Mouse (Mus musculus) liver, adult (tissue): Measurements from ENCODE around the gene Jhy.

Experiments used
- GATA4 ChIP-seq: IDR thresholded peaks from 2 replicates; pipeline ENCODE4 v1.6.1; 2014; ENCODE audit warnings: mild to moderate bottlenecking, low read length; ENCODE audit not compliant: insufficient replicate concordance

Jhy gene

DNA sequence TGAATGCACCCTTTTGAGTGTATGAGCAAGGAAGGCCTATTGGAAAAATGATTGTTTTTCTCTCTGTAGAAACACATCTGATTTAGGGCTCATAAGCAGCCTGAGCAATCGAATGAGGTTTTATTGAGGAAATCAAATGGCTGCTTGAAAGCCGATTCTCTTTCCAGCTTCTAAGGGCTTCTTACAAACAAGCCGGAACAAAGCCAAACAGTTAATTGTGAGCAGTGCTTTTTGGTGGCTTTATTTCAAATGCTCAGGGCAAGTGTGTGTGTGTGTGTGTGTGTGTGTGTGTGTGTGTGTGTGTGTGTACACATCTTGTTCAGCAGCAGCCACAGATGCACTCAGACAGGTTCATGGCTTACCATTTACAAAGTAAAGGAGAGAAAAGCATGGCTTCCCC is 2.5 kb downstream of the Jhy start:
- TF ChIP-seq GATA4, result no peak

DNA sequence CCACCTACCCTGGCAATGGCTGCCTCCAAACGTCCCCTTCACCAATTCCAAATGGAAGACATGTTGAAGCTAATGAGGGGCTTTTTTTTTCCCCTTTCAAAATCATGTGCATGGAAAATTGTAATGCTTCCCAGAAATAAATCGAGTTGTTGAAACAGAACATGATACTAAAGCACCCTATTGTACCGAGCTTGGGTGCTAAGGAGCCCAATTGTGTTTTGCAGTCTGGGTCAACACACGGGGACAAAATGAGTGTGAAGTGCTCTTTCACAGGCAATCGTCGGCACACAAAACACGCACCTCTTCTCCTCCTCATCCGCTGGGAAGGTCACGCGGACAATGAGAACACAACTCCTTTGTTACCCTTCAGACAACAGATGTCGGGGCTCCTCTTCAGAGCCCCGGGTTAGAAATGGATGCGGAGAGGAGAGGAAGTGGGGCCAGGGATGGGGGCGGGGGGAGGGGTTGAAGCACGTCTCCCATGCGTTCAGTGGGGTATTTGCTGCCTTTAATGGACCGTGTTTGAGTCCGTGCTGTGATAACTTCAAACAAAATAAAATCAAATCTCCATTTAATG is 14.8 kb downstream of the Jhy start:
- no peak for TF ChIP-seq GATA4

DNA sequence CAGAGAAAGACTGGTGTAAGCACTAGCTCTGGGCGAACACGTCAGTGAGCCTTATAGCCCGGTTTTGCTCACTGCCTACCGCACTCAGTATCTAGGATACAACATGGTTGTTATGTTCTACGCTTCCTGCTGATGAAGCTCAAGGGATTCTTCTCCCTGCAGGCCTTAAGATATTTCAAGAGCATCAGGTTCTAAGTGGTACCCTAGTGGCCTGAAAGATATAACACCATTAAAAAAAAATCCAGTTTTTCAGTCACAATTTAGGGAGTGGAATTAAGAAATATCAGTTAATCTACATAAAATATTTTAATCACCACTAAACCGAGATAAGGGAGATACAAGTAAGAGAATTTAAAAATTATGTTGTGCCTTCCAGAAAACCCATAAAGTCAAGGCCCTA is 15.4 kb downstream of the Jhy start:
- no peak for TF ChIP-seq GATA4

DNA sequence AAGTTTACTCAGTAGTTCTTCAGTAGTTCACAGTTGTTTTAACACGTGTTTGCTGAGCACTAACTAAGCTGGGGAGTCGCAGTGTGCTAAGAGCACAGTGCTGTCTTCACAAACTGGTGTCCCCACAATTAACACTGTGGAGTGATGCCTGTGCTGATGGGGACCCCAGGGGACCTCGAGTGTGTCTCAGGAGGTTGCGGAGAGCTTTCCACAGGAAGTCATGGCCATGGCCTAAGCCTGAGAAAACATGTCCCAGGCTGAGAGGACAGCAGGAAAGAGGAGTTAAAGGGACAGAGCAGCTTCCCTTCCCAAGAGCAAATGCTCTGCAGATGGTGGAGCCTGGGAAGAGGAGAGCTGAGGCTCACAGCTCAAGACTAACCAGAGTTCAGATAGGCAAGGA is 16.8 kb downstream of the Jhy start:
- TF ChIP-seq GATA4, result no peak

DNA sequence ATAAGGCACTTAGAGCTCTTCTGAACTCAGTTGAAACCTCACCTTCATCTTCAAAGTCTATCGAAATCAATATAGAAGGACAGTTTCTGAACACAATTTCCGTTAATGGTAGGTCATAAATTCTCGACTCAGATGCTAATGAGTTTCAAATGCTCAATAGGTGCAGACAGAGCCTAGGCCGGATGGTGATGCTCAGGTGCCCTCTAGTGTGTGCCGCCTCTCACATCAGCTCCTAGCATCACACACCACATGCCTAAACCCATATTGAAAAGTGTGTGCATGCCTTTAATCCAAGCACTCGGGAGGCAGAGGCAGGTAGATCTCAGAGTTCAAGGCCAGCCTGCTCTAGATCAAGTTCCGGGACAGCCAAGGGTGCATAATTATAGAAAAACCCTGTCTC is 26.5 kb downstream of the Jhy start:
- no peak for TF ChIP-seq GATA4

DNA sequence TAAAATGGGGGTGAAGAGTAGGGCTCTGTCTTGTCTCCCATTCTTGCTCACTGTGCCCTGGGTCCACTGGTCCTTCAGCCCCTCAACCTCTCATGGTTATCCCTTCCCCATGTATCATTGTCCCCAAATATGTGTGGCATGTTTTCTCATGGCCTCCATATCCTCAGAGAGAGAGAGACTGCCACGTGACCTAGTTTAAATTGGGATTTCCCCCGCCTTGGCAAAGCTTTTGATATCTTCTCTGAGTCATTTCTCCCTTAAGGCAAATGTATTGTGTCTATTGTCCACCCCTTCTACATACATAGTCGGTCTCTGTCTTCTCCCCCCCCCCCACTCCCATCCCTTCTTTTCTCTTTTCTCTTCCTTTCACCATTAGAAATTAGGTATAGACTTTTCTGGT is 30.6 kb downstream of the Jhy start:
- TF ChIP-seq GATA4, result no peak

DNA sequence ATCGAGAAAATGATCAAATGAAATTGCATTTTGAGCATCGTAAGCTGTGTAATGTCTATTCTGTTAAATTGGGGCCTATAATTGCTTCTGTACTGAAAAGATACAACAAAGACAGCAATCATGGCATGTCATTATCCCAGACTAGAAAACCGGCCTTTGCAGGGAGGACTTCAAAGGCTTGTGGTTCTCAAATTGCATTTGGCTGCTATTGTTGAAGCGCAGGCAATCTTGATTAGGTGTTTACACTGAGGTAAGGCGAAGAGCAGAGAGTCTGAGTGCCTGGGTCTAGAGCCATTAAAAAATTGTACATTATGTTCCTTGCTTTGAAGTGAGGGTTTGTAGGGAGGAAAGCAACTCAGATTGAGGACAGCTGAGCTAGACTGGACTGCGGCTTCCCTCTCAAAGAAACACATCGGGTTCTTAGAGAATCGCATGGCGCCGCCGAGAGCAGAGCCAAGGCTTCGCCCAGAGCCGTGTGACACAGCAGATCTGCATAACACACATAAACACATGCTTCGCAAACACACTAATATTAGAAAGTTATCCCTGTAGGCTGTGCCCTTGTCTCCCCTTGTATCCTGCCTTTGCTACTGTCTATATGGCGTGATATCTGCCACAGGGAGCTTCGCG is 36.5 kb downstream of the Jhy start:
- TF ChIP-seq GATA4, result no peak

DNA sequence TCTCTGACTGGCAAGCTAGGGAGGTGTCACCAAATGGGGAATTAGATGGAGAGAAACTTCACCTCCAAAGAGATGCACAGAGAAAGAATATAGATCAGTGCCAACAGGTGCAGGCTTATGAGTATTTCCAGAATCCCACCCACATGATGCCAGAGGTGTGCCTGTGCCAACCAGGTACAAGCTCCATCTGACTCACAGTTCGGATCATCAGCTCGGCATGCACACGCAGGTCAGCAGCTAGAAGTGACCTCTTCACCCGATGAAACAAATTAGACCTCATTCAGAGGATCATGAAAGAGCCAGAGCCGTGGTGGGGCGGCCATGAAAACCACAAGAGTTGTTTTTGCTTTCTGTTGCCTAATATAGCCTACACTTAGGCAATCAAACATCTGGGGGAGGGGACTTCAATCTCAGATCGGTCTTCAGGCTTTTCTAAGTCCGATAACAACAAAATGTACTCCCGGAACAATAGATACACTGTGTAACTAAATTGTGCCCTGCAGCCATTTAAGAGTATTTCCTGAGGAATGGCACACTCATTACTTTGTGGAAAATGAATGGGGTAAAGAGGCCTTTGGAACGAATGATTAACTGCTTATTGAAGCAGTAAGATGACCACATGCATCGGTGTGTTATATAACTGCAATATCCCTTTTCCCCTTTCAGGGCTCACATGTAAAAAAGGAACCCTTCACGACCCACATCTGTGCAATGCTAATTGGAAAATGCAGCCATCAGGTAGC is 45.9 kb downstream of the Jhy start:
- TF ChIP-seq GATA4, result no peak

DNA sequence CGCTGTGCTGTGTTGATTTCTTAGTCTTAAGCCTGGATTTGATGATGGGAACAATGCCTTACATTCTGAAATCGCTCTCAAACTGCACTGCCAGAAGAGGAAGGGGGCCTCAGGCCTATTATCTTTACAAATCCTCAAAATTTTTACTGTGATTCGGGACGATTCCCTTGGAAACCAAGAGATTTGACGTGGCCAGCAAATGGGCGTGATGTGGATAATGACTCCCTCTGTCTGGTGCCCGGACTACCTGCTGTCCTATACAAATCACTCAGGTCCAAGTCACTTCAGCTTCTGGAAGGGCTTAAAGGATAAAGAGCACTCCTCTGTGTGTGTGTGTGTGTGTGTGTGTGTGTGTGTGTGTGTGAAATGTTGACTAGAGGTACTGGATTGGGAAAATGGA is 55.0 kb downstream of the Jhy start:
- no peak for TF ChIP-seq GATA4

DNA sequence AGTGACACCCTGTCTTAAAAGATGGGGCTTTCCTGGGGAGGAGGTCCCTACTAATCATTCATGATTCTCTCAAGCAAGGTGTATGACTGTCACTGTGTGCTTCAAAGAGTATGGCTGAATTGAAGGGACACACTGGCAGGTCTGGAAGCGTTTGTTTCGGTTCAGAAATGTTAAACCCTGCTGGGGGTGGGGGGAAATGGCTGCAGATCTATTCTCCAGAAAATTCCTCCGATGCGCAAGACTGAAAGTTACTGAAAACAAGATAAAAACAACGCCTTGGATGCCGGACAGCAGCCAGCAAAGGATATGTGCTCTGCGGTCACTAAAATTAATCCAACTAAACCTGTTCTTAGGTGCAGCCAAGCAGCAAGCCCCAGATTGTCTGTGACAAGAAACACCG is 55.5 kb downstream of the Jhy start:
- TF ChIP-seq GATA4, result no peak

DNA sequence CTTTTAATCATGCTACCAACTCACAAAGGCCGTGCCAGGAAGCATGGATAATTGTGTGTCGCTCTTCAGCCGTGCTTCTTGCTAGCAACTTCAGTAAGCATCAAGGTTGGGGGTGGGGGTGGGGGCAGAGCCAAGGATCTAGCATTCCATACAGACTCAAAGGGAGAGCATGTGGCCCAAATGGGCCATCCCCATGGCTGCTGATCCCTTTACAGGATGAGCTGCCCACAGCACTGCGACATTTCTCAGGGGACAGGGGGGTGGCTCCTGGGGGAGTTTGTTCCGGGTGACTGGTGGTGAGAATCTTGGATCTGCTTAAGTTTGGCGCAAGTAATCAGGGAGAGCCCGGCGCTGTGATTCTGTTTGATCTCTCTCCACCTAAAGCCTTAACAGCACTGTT is 56.5 kb downstream of the Jhy start:
- no peak for TF ChIP-seq GATA4

DNA sequence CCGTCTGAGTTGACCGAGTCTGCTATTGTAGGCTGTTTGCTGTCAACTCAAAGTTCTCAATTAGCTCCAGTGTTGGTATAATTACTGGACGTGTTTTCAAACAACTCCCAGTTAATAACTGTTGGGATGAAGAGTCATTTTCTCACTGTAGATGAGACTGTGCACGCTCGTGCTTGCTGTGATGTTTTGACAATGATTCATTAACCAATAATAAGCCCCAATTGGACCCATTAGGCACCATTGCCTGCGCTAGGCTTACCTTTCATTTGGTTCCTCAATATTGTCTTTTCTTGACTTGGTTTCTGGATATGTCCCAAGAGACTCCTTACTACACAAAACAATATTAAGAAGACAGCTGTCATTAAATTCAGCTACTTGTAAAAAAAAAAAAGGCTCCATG is 71.5 kb downstream of the Jhy start:
- no peak for TF ChIP-seq GATA4

DNA sequence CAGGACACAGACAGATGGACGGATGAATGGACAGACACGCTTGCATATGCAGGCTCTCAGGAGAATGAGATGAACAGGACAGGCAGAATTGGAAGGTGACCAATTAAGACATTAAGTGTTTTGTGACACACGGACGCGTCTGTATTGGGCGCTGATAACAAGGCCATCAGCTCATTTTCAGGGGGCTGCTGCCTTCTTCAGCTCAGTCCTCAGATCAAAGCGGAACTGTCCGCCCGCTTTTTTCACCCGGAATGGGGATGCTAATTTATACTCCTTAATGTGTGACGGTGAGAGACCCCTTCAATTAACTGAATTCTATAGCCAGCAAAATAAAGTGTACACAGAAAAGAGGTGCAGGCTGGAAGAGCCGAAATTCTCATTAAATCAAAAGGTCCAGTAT is 74.5 kb downstream of the Jhy start:
- no peak for TF ChIP-seq GATA4

DNA sequence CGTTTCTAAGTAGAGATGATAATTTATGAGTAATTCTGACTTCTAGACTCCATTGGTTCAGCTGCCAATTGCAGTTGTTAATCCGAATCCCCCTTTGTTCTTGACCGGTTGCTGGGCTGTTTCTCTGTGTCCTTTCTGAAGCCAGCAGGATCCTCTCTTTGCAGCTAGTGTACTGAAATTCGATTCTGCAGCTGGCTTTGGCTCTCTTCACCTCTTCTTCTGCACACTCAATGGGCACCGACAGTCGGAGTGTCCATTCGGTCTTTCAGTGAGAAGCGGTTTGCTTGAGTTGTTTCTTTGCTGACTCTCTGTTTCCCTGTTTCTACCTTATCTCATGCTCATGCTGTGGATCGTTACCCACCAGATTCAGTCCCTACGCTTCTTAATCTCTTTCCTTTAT is 78.2 kb downstream of the Jhy start:
- no peak for TF ChIP-seq GATA4

DNA sequence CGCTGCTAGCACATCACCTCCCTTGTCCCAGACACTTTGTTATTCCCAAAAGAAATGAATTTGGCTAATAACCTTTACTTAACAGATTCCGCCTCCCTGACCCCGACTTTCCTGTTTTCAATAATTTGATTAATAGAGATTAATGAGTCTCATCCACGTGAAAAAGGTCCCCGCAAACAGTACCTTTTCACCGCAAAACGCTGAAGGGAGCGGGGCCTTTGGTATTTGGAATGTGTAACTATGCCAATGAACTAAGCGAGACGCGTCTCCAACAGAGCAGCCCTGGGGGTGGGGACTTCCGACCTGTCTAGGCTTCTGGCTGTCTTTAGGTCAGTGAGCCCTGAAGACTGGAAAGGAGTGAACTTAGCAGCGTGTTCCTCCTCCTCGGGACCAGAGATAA is 84.9 kb downstream of the Jhy start:
- no peak for TF ChIP-seq GATA4

DNA sequence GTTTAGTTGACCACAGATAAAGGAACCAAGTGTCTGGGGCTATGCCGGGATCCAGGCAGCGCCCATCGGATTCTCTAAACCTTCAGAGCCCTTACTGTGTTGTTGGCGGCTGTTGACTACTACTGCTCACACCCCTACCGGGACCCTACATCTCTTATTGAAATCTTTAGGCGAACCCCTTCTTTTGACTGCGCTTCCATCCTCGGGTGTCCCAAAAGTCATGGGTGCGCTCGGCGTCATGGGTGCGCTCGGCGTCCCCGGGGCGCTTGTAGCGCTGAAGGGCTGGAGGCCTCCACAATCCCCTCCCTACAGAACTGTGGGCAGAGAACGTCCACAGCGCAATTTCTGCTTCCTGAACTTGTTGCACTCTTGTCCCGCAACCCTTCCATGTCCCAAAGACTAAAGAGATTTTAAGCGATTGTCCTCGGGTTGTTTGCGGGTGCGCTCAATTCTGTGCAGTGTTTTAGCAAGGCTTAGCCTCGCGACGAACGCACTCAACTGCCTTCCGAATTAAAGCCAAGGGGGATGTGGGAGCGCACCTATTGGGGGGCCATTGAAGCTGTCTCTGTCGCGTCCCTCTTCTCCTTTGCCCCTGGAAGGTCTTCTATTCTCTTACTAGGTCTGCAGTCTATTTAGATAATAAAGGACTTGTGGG is 85.5 kb downstream of the Jhy start:
- no peak for TF ChIP-seq GATA4
